Mouse (Mus musculus): ENCODE data around the gene Arvcf.

DNA sequence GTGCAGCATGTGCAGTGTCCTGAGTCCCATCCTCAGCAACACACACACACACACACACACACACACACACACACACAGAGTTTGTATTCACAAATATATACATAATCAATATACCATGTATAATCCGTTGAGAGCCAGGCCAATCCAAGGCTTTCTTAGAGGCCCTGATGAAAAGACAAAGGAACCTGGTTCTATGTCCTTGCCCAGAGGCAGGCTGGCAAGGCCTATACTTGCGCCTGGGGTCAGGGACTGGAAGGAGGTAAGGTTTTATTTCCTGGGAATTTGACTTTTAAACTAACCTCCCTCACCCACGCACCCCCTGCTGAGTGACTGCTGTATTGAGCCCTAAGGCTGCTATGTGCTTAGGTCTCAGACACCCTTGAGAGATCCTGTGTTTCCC, 72.6 kb downstream of the Arvcf start:
- TF ChIP-seq CTCF (IDR thresholded peaks at IDR 0.05; ENCODE audit: extremely low read depth, insufficient read depth, insufficient read length, insufficient replicate concordance), result no peak
- TF ChIP-seq POLR2A (IDR thresholded peaks at IDR 0.05; ENCODE audit: low read depth, low read length), result no peak
